In the genomic region with DNA sequence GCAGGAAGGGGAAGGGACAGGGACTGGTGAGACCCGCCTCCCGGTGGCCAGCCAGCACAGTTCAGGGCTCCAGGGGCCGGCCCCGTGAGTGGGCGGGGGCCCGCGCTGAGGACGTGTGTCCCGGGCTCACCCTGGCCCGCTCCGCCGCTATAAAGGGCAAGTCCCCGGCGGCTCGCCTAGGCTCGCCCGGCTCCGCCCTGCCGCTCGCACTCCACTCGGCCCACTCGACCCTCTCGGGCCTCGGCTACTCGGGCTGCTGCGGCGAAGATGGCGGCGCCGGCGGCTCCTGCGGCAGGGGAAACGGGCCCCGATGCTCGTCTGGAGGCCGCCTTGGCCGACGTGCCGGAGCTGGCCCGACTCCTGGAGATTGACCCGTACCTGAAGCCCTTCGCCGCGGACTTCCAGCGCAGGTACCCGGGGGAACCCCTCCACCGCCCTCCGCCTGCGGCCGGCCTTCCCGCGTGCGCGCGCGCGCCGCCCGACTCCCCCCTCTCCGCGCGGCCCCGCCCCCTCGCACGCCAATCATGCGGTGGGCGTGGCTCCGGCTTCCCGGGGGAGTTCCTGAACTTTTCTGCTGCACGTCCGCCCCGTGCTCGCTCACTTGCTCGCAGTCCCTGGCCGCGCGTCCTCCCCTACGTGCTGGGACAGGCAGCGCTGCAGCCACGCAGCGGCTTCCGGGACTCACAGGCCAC, we compare ENCODE assay signal across 8 mouse cellular contexts. TPM values are rescaled to one million over a fixed set of nuclear protein-coding genes. Genes with fewer than 3 reads are reported as not detected.
DNase-seq lines count a peak whose midpoint lies in the region; ATAC-seq and TF ChIP-seq lines count a peak whose summit lies in the region.

A gene (plus strand): TSS at position 64 of the 692 bp plus-strand sequence.

- no peaks in the 10 kb centered on the region for H3K27me3 ChIP-seq in kidney, embryonic 14.5 days (ENCODE audit: control insufficient read depth, insufficient read depth, low read length)
- no peaks in the 10 kb centered on the region for H3K27me3 ChIP-seq in limb, embryonic 14.5 days (ENCODE audit: control insufficient read depth, insufficient read depth, low read length)
- no peaks in the 10 kb centered on the region for H3K27me3 ChIP-seq in midbrain, embryonic 16.5 days (ENCODE audit: control insufficient read depth, insufficient read depth, low read depth, low read length)
- no peaks in the 10 kb centered on the region for H3K27me3 ChIP-seq in spleen, adult 2 months (ENCODE audit: control insufficient read depth, insufficient read depth, low read length)

- peaks cover 7% of the 10 kb centered on the region for H3K4me1 ChIP-seq in embryonic fibroblast, embryonic 13.5 days (ENCODE audit: control insufficient read depth, insufficient read depth, low read length)
- H3K4me1 ChIP-seq in kidney, embryonic 14.5 days (ENCODE audit: control insufficient read depth, insufficient read depth, low read length), result no peaks in the 10 kb centered on the region
- H3K4me1 ChIP-seq in limb, embryonic 14.5 days (ENCODE audit: control insufficient read depth, insufficient read depth, low read length), result no peaks in the 10 kb centered on the region
- peaks cover 4% of the 10 kb centered on the region for H3K4me1 ChIP-seq in midbrain, embryonic 16.5 days (ENCODE audit: control insufficient read depth, insufficient read depth, low read length)
- H3K4me1 ChIP-seq in spleen, adult 2 months (ENCODE audit: control insufficient read depth, insufficient read depth, insufficient read length), result no peaks in the 10 kb centered on the region; the same call in 1 of the 2 replicates

- H3K9me3 ChIP-seq in kidney, embryonic 14.5 days (ENCODE audit: control insufficient read depth, low read length), result no peaks in the 10 kb centered on the region
- H3K9me3 ChIP-seq in limb, embryonic 14.5 days (ENCODE audit: control insufficient read depth, low read length), result no peaks in the 10 kb centered on the region
- H3K9me3 ChIP-seq in midbrain, embryonic 16.5 days (replicated peaks; ENCODE audit: control insufficient read depth, low read length, poor library complexity, severe bottlenecking), result no peaks in the 10 kb centered on the region

- peak within 1 kb of the TSS; percentile 90 for H3K9ac ChIP-seq in kidney, embryonic 14.5 days (ENCODE audit: low read depth, low read length)
- peak within 1 kb of the TSS; percentile 93 for H3K9ac ChIP-seq in limb, embryonic 14.5 days (ENCODE audit: low read depth, low read length, severe bottlenecking)
- peak within 1 kb of the TSS; percentile 85 for H3K9ac ChIP-seq in midbrain, embryonic 16.5 days (ENCODE audit: low read depth, low read length)

- H3K4me2 ChIP-seq in kidney, embryonic 14.5 days (replicated peaks; ENCODE audit: low read depth, low read length), result peak within 1 kb of the TSS; percentile 52
- peak within 1 kb of the TSS; percentile 64 for H3K4me2 ChIP-seq in limb, embryonic 14.5 days (replicated peaks; ENCODE audit: low read depth, low read length, severe bottlenecking)
- H3K4me2 ChIP-seq in midbrain, embryonic 16.5 days (ENCODE audit: low read length), result peak within 1 kb of the TSS; percentile 66

- no peaks in the 10 kb centered on the region for H3K36me3 ChIP-seq in kidney, embryonic 14.5 days (ENCODE audit: control insufficient read depth, insufficient read depth, low read length)
- H3K36me3 ChIP-seq in limb, embryonic 14.5 days (ENCODE audit: control insufficient read depth, insufficient read depth, low read length), result no peaks in the 10 kb centered on the region
- H3K36me3 ChIP-seq in midbrain, embryonic 16.5 days (ENCODE audit: control insufficient read depth, insufficient read depth, low read length), result no peaks in the 10 kb centered on the region
- no peaks in the 10 kb centered on the region for H3K36me3 ChIP-seq in spleen, adult 2 months (ENCODE audit: control insufficient read depth, insufficient read depth, low read length)

- H3K27ac ChIP-seq in embryonic fibroblast, embryonic 13.5 days (ENCODE audit: insufficient read depth, low read length), result peak within 1 kb of the TSS; percentile 75
- peak within 1 kb of the TSS; percentile 91 for H3K27ac ChIP-seq in kidney, embryonic 14.5 days (ENCODE audit: low read depth, low read length)
- H3K27ac ChIP-seq in limb, embryonic 14.5 days (replicated peaks; ENCODE audit: low read depth, low read length), result peak within 1 kb of the TSS; percentile 94
- peak within 1 kb of the TSS; percentile 78 for H3K27ac ChIP-seq in midbrain, embryonic 16.5 days (ENCODE audit: low read length)
- peak within 1 kb of the TSS; percentile 99 for H3K27ac ChIP-seq in spleen, adult 2 months (ENCODE audit: insufficient read depth, low read length)

- 1% methylated on average over 73 of the region's 82 CpGs for WGBS in kidney, embryonic 14.5 days
- under 1% methylated on average over 39 of the region's 82 CpGs for WGBS in limb, embryonic 14.5 days
- WGBS in midbrain, embryonic 16.5 days, result under 1% methylated on average over 69 of the region's 82 CpGs
- WGBS in spleen, adult 2 months, result under 1% methylated on average over 80 of the region's 82 CpGs

- peak; percentile 92 for DNase-seq in B cell, adult 2 months
- DNase-seq in brain, adult 2 months (ENCODE audit: low read depth, low spot score), result peak; percentile 91
- peak; percentile 95 to 96 for DNase-seq in heart, adult 9 months (ENCODE audit: low spot score in 2 of 2)
- DNase-seq in limb, embryonic 14.5 days (ENCODE audit: low spot score), result peak; percentile 91
- DNase-seq in spleen, adult 2 months (ENCODE audit: low read depth in 1 of 2, low spot score in 2 of 2), result peak; percentile 73 to 85

- TF ChIP-seq CTCF in embryonic fibroblast, embryonic 13.5 days (IDR thresholded peaks at IDR 0.05; ENCODE audit: borderline replicate concordance, insufficient read depth, low read length), result no peak
- 0 out of 2 replicates have a peak, but pooled peaks have one; percentile 11 for TF ChIP-seq CTCF in spleen, adult 2 months (IDR thresholded peaks at IDR 0.05; ENCODE audit: extremely low read depth, insufficient read depth, insufficient read length, insufficient replicate concordance)

- peak within 1 kb of the TSS; percentile 83 for H3K4me3 ChIP-seq in embryonic fibroblast, embryonic 13.5 days (ENCODE audit: insufficient read depth, low read length)
- H3K4me3 ChIP-seq in kidney, embryonic 14.5 days (ENCODE audit: low read length), result peak within 1 kb of the TSS; percentile 65
- H3K4me3 ChIP-seq in limb, embryonic 14.5 days (replicated peaks; ENCODE audit: low read length), result peak within 1 kb of the TSS; percentile 62
- H3K4me3 ChIP-seq in midbrain, embryonic 16.5 days (ENCODE audit: low read depth, low read length), result peak within 1 kb of the TSS; percentile 57
- H3K4me3 ChIP-seq in spleen, adult 2 months (ENCODE audit: extremely low read depth, insufficient read depth, insufficient read length), result peak within 1 kb of the TSS; percentile 71

- TF ChIP-seq POLR2A in embryonic fibroblast, embryonic 13.5 days (IDR thresholded peaks at IDR 0.05; ENCODE audit: low read depth, low read length), result peak; percentile 92
- peak; percentile 69; the same call in 1 of the 2 replicates for TF ChIP-seq POLR2A in limb, embryonic 14.5 days (IDR thresholded peaks at IDR 0.05; ENCODE audit: borderline replicate concordance, extremely low read depth, insufficient read depth, insufficient read length)
- TF ChIP-seq POLR2A in spleen, adult 2 months (IDR thresholded peaks at IDR 0.05; ENCODE audit: low read depth, low read length), result peak; percentile 74

- peak; percentile 97 for ATAC-seq in kidney, embryonic 14.5 days (ENCODE audit: low FRiP score, low TSS enrichment)
- ATAC-seq in limb, embryonic 14.5 days (ENCODE audit: low FRiP score, low read depth), result peak; percentile 95
- peak; percentile 98 for ATAC-seq in midbrain, embryonic 16.5 days

RNA-seq across cellular contexts. Expression of the gene that starts here (rescaled TPM):
- polyA plus RNA-seq in embryonic fibroblast, embryonic 13.5 days (2011; ENCODE audit: insufficient read length, low read depth, missing spikeins), result 7.0 TPM in 2 replicates
- 16.4 and 26.6 TPM in 2 replicates for polyA plus RNA-seq in kidney, embryonic 14.5 days (2014; fragmentation: Nextera tagmentation; extraction: Ambion mirVana)
- 7.0 and 7.5 TPM in 2 replicates for polyA plus RNA-seq in limb, embryonic 14.5 days (2012; rRNA removed)
- polyA plus RNA-seq in limb, embryonic 14.5 days (2014; fragmentation: Nextera tagmentation; extraction: Ambion mirVana), result 13.9 and 14.1 TPM in 2 replicates
- polyA plus RNA-seq in midbrain, embryonic 16.5 days (2015; fragmentation: Nextera tagmentation; extraction: Ambion mirVana), result 17.2 and 19.5 TPM in 2 replicates
- polyA plus RNA-seq in spleen, adult 2 months (2012; rRNA removed), result 4.4 and 5.1 TPM in 2 replicates

Comparison
In these comparisons a context has a peak if more than half of its experiments do, and no peak if none do; other contexts are left out.
1. Peak in every context shown above with its lines: DNase-seq, ATAC-seq, H3K4me3 ChIP-seq and H3K27ac ChIP-seq.